Mouse (Mus musculus) forebrain, embryonic 13.5 days (tissue): ENCODE results near the gene Vsx1. TPM values are rescaled to one million over a fixed set of nuclear protein-coding genes. Genes with fewer than 3 reads are reported as not detected.

Experiments used
- polyA plus RNA-seq: library from polyadenylated mRNA; unstranded; fragments of >200 nt; fragmentation: Nextera tagmentation; extraction: Ambion mirVana; gene quantifications from 2 replicates; pipeline ENCODE4 v1.2.1, GENCODE M21; 2015

The Vsx1 gene
- polyA plus RNA-seq, 1 experiment from 2014 or later = 0.12 TPM

Other genes starting within 250 kb of the Vsx1 start
- 8.2 and 9.2 TPM in 2 replicates for gene Zfp442, start 237.9 kb downstream of the Vsx1 start, polyA plus RNA-seq
- not detected in 2 replicates for gene Zfp345, start 204.3 kb downstream of the Vsx1 start, polyA plus RNA-seq
- 0.18 and 0.28 TPM in 2 replicates for gene Cst7, start 118.9 kb downstream of the Vsx1 start, polyA plus RNA-seq
- gene Apmap, start 80.8 kb downstream of the Vsx1 start, polyA plus RNA-seq = 37.1 and 40.2 TPM in 2 replicates
- 32.9 and 34.1 TPM in 2 replicates for gene Acss1, start 20.9 kb downstream of the Vsx1 start, polyA plus RNA-seq
- gene Entpd6, start 59.7 kb upstream of the Vsx1 start, polyA plus RNA-seq = 30.9 and 37.3 TPM in 2 replicates
- 81.0 and 84.5 TPM in 2 replicates for gene Pygb, start 97.4 kb upstream of the Vsx1 start, polyA plus RNA-seq
- 65.8 and 77.6 TPM in 2 replicates for gene Abhd12, start 215.4 kb upstream of the Vsx1 start, polyA plus RNA-seq
- gene Gins1, start 216.0 kb upstream of the Vsx1 start, polyA plus RNA-seq = 56.2 and 62.7 TPM in 2 replicates